Mouse (Mus musculus) adrenal gland, adult 8-10 months (tissue): ENCODE measurements around the gene Aup1. TPM values are rescaled to one million over a fixed set of nuclear protein-coding genes. Genes with fewer than 3 reads are reported as not detected.

Experiments used
- DNase-seq: peaks from one replicate; pipeline ENCODE4 v3.0.0; 2022
- total RNA-seq, 4 experiments: library from RNA; stranded (reverse); gene quantifications; 2 replicates each; pipeline ENCODE4 v1.2.4; 2022

Gene Aup1
- total RNA-seq, 4 experiments from 2014 or later = 184 to 207 (median 192) TPM

GRCm38 (mm10) chr6:83031111-83031510 lies 23.2 kb upstream of the Aup1 start:
- no peak for DNase-seq

DNA sequence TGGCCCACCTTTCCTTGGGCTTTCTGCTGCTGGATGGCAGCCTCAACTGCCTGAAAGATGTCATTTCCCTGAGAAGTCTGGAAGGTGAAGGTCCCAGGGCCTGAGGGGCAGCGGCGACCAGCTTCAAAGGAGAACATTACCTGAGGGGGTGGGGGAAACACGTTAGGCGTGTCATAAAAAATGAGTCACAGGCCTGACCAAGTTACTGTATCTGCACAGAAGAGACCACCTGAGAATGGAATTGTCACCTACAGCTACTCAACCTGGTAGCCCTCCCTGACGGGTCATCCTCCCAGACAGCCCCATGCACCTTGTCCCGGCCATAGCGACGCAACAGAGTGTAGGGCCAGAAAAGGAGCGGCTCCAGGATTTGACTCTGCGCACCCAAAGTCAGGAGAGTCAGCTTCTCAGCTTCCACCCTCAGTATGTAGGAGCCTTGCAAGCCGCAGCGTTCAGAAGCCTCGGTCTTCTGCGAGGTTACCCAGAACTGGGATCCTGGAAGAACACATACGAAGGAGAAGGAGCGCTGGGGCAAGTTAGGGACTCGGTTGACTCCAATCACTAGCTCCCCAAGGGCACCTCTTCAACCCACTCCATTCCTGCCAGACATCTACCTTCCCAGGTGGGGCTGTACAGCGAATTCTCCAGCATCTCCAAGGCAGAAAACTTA lies 22.3 kb upstream of the Aup1 start:
- DNase-seq = no peak

- no peak for DNase-seq
Measured at GRCm38 (mm10) chr6:83032769-83033191, 21.5 kb upstream of the Aup1 start.

GRCm38 (mm10) chr6:83033249-83034185 lies 20.8 kb upstream of the Aup1 start, which contains the start of the genes Dok1 and Loxl3:
TSS of gene Dok1 (minus strand) at chr6:83033471.
TSS of gene Loxl3 (plus strand) at chr6:83034173.
- DNase-seq = peak; percentile 63

DNA sequence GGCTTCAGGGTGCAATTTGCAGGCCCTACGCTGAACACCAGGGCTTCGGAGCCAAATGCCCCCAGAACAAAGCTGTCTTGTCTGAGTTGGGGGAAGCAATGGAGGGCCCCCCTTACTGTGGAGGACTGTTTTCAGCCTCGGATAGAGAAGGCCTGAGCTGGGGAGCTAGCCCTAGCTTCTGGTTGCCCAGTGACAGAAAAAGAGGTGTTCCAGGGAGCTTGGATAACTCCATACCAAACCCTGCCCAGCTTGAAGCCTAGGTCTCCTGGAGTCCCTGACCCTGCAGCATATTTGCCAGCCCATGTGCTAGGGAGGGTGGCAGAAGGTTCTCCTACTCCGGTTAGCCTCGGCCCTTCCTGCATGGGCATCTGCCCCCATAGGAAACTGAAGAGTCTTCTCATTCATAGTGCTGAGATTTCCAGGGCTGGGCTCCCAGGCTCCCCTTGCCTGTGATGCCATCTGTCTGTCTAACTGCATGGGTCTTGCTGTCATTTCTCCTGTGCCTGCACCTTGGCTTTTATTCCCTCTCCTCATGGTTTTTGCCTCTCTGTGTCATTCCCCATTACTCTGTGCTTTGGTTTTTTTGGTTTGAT lies 19.8 kb upstream of the Aup1 start:
- DNase-seq = no peak

DNA sequence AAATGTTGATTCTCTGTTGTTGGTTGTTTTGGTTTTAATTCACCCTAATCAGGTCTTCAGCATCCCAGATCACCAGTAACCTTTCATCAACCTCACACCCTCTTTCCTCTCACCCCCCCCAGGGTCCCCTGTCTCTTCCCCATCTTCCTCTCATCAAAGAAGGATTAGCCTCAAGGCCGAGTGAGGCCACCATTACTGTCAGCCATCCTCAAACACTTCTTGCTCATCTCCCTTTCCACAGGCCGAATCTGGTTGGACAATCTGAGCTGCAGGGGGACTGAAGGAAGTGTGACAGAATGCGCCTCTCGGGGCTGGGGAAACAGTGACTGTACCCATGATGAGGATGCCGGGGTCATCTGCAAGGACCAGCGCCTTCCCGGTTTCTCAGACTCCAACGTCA lies 17.1 kb upstream of the Aup1 start:
- DNase-seq = no peak

GRCm38 (mm10) chr6:83038496-83039012 lies 15.8 kb upstream of the Aup1 start:
- peak; percentile 95 for DNase-seq

DNA sequence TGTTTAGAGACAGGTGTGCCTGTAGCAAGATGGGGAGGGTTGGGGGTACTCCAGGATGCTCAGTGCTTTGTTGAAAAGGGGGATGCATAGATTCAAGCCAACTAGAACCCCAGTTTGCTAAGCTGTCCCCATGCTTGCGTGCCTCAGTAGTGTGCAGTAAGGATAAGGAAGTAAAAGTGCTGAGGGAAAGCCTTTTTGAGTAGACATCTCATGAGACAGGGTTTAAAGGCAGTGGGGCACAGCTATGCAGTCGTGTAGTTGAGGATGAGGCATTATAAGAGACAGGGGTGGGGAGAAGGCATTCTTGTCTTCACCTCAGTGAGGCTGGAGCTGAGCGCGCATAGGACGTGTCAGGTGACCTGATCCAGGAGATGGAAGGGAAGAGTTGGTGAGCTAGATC lies 13.7 kb upstream of the Aup1 start:
- DNase-seq = no peak

DNA sequence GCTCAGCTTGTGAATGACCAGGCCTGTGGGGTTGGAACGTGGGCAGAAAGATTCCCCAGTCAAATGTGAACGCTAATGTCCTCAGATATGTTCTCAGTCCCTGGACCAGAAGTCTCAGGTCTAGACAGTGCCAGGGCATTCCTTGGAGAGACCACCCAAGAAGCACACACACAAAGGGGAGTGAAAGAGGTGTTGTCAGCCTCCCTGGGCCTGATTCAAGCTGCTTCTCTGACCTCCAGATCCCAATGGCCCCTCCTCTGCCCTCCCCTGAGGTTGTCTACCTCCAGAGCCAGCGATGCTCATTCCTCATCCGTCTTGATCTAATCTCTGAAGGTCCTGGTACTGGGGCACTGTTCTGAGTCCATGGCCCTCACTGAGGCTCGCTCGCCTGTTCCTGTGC lies 10.8 kb upstream of the Aup1 start:
- DNase-seq = no peak

DNA sequence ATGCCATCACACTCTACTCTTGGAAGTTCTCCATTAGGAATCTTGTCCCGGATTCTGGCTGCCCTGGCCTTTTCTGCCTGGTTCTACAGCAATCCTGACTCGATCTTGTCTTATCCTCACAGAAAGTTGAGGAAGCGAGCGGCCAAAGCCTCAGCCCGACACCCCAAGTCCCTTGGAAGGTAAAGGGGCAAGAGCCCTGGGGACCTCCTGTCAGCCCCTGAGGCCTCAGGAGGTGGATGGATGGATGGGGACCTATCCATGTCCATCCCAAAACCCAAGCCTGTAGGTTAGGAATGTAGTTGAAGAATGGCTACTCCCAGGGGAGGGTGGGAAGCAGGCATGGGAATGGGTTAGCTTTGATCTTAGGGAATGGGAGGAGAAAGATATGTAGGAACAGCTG lies 10.3 kb upstream of the Aup1 start:
- DNase-seq = no peak

- DNase-seq = no peak
Measured at GRCm38 (mm10) chr6:83044742-83045141, 9.6 kb upstream of the Aup1 start.

GRCm38 (mm10) chr6:83049367-83049766 lies 5.0 kb upstream of the Aup1 start:
- DNase-seq = no peak

- DNase-seq = no peak
Measured at GRCm38 (mm10) chr6:83053136-83053960, 973 bp upstream of the Aup1 start.

DNA sequence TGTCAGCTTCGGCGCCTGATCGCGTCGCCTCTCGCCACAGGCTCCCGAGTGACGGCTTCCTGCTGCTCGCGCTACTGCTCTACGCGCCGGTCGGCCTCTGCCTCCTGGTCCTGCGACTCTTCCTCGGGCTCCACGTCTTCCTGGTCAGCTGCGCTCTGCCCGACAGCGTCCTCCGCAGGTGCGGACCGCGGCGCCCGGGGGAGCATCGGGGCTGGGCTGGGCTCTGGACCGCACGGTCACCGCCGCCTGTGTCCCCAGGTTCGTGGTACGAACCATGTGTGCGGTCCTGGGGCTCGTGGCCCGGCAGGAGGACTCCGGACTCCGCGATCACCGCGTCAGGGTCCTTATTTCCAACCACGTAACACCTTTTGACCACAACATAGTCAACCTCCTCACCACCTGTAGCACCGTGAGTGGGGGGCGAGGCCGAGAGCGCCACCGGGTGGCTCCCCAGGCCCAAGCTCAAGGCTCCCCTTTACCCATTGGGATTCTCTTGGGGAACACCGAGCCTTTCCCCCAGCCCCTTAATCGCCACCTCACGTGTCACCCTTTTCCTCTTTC lies 630 bp downstream of the Aup1 start, which contains the start of gene Htra2:
TSS of gene Htra2 (minus strand) at position 403 of the 561 bp plus-strand sequence.
- DNase-seq = no peak

- no peak for DNase-seq
Measured at GRCm38 (mm10) chr6:83057790-83058189, 3.5 kb downstream of the Aup1 start, which contains the start of gene Dqx1. TSS of gene Dqx1 (plus strand) at chr6:83057844.

- DNase-seq = no peak
Measured at GRCm38 (mm10) chr6:83058725-83059124, 4.4 kb downstream of the Aup1 start.

DNA sequence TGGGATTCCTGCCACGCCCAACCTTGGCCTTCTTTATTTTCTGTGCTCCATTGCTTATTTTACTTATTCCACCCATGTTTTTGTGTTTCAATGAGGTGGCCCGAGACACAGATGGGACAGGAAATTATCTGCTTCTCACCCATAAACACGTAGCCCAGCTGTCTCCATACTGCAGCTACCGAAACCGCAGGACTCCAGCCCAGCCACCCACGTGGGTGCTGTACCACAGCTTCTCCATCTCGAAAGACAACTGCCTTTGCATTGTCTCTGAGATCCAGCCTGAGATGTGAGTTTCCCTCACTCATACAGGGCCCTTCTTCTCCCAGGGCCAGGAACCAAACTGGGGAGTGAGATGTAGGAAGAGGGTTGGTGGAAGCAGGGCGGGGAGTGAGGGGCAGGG lies 11.7 kb downstream of the Aup1 start:
- no peak for DNase-seq

DNA sequence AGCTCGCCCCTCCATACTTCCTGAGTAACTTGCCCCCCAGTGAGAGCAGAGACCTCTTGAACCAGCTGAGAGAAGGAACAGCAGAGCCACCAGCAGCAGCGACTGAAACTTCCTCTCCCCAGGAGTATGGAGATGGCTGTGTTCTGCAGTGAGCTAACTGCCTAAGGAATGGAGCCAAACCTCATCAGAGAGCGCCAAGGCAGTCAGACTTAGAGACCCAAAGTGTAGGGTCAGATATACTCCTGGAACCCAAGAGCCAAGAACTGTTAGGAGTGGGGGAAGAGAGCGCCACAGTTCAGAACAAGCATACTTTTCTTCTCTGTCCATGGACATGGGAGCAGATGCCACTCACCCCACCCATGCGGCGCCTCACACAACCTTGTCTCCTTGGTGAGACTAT lies 12.1 kb downstream of the Aup1 start:
- DNase-seq = no peak

DNA sequence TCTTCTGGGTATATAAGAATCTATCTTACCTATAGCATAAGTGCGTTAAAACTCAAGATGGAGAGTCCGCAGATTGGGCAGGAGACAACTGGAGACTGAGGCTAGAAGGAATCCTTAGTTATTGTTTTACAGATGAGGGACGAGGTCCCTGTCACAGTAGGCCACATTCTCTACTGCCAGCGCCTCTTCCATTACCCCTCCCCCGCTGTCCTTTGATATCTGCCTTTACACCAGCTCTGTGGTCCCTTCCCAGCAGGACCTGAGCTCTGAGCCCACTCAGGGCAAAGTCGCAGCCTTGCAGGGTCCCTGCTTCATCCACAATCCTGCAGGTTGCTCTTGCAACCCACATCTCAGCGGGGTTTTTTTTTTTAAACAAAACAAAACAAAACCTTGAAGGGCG lies 13.9 kb downstream of the Aup1 start:
- no peak for DNase-seq

GRCm38 (mm10) chr6:83068706-83069487 lies 14.6 kb downstream of the Aup1 start:
- DNase-seq = no peak
